Mouse (Mus musculus): ENCODE measurements at regions not wholly inside any gene's neighbourhood (a gene's known extent, or its start where the extent isn't known, plus 50 kb on each side); places are given as distances from the start of the nearest gene placed in this dataset.

DNA sequence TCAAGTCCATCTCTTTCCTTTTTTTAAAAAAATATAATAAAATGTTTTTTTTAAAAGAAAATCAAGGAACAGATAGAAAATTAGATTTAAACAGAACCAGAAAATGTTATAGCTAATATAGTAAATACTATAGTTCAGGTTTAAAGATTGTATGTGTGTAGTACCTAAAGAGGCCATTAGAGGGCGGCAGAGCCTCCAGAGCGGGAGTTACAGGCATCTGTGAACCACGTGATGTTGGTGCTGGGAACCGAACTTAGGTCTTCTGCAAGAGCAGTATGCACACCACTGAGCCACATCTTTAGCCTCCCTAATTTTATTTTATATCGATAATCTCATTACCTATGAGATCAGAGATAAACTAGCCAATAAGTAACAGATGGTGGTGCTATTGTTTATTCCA is 178.4 kb upstream of the Ankrd50 start:
- TF ChIP-seq POLR2A (IDR thresholded peaks at IDR 0.05; ENCODE audit: extremely low read depth, insufficient read depth, low read length) (no peak), CTCF (IDR thresholded peaks at IDR 0.05; ENCODE audit: low read depth, low read length) (peak; percentile 63)

All from liver, adult 2 months (tissue).